In the genomic region with DNA sequence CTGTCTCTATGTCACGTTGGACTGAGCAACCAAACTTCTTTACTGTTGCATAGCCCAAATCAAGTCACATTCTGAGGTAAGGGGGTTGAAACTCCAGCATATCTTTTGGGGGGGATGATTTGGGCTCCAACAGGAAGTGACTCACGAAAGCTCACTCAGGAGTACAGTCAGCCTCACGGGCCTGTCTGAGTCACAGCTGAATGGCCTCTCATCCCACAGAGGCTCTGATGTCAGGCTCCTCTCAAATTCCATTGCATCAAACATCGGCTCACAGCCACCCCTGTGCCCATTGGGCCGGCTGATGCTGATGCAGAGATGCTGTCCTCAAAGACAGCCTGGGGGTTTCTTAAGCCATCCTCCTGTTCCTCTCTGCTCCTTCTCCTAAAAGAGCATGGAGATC, we compare ENCODE assay signal across 17 mouse cellular contexts. TPM values are rescaled to one million over a fixed set of nuclear protein-coding genes. Genes with fewer than 3 reads are reported as not detected.
DNase-seq lines count a peak whose midpoint lies in the region; ATAC-seq and TF ChIP-seq lines count a peak whose summit lies in the region.
"Had no signal": no experiment of that assay in that cellular context is flagged by ENCODE, and none has a peak within 500 bp of the region (broad histone marks: within the 10 kb centered on the region; RNA-seq: fewer than 3 reads in every experiment).

No protein-coding gene starts in this region.

- no peak for TF ChIP-seq CTCF in midbrain, postnatal 0 days (IDR thresholded peaks at IDR 0.05)

- no peak overlapping the region for H3K4me3 ChIP-seq in forebrain, embryonic 16.5 days (replicated peaks; ENCODE audit: low read length)
- no peak overlapping the region for H3K4me3 ChIP-seq in midbrain, postnatal 0 days (ENCODE audit: low read depth, low read length)
- H3K4me3 ChIP-seq: erythroblast, embryonic 14.5 days; heart, adult 2 months; limb, embryonic 12.5 days had no signal

- H3K27ac ChIP-seq in forebrain, embryonic 16.5 days (ENCODE audit: low read length), result no peak overlapping the region
- H3K27ac ChIP-seq in midbrain, postnatal 0 days (ENCODE audit: low read depth, low read length), result no peak overlapping the region
- H3K27ac ChIP-seq: heart, adult 2 months; kidney, postnatal 0 days; limb, embryonic 12.5 days had no signal

- no peaks in the 10 kb centered on the region for H3K9me3 ChIP-seq in forebrain, embryonic 16.5 days (ENCODE audit: control insufficient read depth, low read length)
- H3K9me3 ChIP-seq in midbrain, postnatal 0 days (ENCODE audit: low read length), result no peaks in the 10 kb centered on the region
- H3K9me3 ChIP-seq: limb, embryonic 12.5 days had no signal

- peaks cover 15% of the 10 kb centered on the region for H3K4me1 ChIP-seq in forebrain, embryonic 16.5 days (replicated peaks; ENCODE audit: control insufficient read depth, insufficient read depth, low read length)
- no peaks in the 10 kb centered on the region for H3K4me1 ChIP-seq in midbrain, postnatal 0 days (ENCODE audit: insufficient read depth, low read length)

- WGBS in forebrain, embryonic 16.5 days, result 69% methylated on average over 5 of the region's 5 CpGs
- 62% methylated on average over 5 of the region's 5 CpGs for WGBS in midbrain, postnatal 0 days

- no peak overlapping the region for H3K9ac ChIP-seq in forebrain, embryonic 16.5 days (replicated peaks; ENCODE audit: low read depth, low read length)
- H3K9ac ChIP-seq in midbrain, postnatal 0 days (replicated peaks; ENCODE audit: low read length, poor library complexity, severe bottlenecking), result no peak overlapping the region
- H3K9ac ChIP-seq: limb, embryonic 12.5 days had no signal

- DNase-seq in frontal cortex, postnatal 25 days (ENCODE audit: low spot score in 2 of 2), result no peak
- peak; percentile 44 for DNase-seq in splenic B cell, adult 2 months (ENCODE audit: low read depth, low spot score)
- no peak for DNase-seq in cerebellum, adult 9-10 months
- no peak for DNase-seq in midbrain, postnatal 0 days (ENCODE audit: low spot score)
- DNase-seq: heart, adult 2 months; heart, postnatal 14 days; layer of hippocampus, postnatal 36 days; lung, adult 18-20 months had no signal

- H3K27me3 ChIP-seq in splenic B cell, adult 2 months (ENCODE audit: control insufficient read depth, insufficient read depth, low read length, poor library complexity, severe bottlenecking), result no peaks in the 10 kb centered on the region
- peaks cover 10% of the 10 kb centered on the region for H3K27me3 ChIP-seq in forebrain, embryonic 16.5 days (replicated peaks; ENCODE audit: control insufficient read depth, insufficient read depth, low read length)
- peaks cover 9% of the 10 kb centered on the region for H3K27me3 ChIP-seq in midbrain, postnatal 0 days (ENCODE audit: insufficient read depth, low read length)

- H3K36me3 ChIP-seq in splenic B cell, adult 2 months (ENCODE audit: control insufficient read depth, insufficient read depth, low read length, poor library complexity, severe bottlenecking), result no peaks in the 10 kb centered on the region
- H3K36me3 ChIP-seq in forebrain, embryonic 16.5 days (ENCODE audit: control insufficient read depth, insufficient read depth), result no peaks in the 10 kb centered on the region
- H3K36me3 ChIP-seq in midbrain, postnatal 0 days (ENCODE audit: insufficient read depth, low read length), result no peaks in the 10 kb centered on the region
- H3K36me3 ChIP-seq: limb, embryonic 12.5 days had no signal

- peak; percentile 48; the same call in 1 of the 2 replicates for ATAC-seq in frontal cortex, adult (ENCODE audit: low TSS enrichment)
- peak; percentile 69 for ATAC-seq in activated CD4-positive, CD25-positive, alpha-beta regulatory T cell, adult 4 months
- ATAC-seq in common myeloid progenitor, adult 5-6 weeks (replicated peaks; ENCODE audit: low read depth, poor library complexity, severe bottlenecking), result peak; percentile 10; the same call in 1 of the 2 replicates
- ATAC-seq in forebrain, embryonic 16.5 days, result no peak
- ATAC-seq in midbrain, postnatal 0 days (ENCODE audit: low FRiP score), result no peak

- no peak overlapping the region for H3K4me2 ChIP-seq in forebrain, embryonic 16.5 days (ENCODE audit: low read length)
- no peak overlapping the region for H3K4me2 ChIP-seq in midbrain, postnatal 0 days (ENCODE audit: low read depth, low read length, poor library complexity, severe bottlenecking)
- H3K4me2 ChIP-seq: limb, embryonic 12.5 days had no signal

RNA-seq across cellular contexts. Expression of a gene that starts 2.2 kb away (rescaled TPM):
- not detected for polyA plus RNA-seq in activated CD4-positive, CD25-positive, alpha-beta regulatory T cell, adult 4 months (2017; shearing (Covaris generic))
- not detected in 2 replicates for total RNA-seq in common myeloid progenitor, adult 5-6 weeks (2017)
- 2.8 and 3.1 TPM in 2 replicates for polyA plus RNA-seq in forebrain, embryonic 16.5 days (2015; fragmentation: Nextera tagmentation; extraction: Ambion mirVana)
- total RNA-seq in midbrain, postnatal 0 days (2014; rRNA removed), result 0.94 TPM in 1 of 2 replicates, not detected in the other
- 0.07 TPM in 1 of 2 replicates, not detected in the other for polyA plus RNA-seq in midbrain, postnatal 0 days (2015; fragmentation: Nextera tagmentation; extraction: Ambion mirVana)
- total RNA-seq: heart, adult 2 months; heart, postnatal 14 days; megakaryocyte-erythroid progenitor cell, adult 5-6 weeks had no signal
- polyA plus RNA-seq: erythroblast, embryonic 14.5 days; heart, adult 2 months; limb, embryonic 12.5 days had no signal

RNA-seq across cellular contexts. Expression of a gene that starts 9.5 kb away (rescaled TPM):
- not detected for polyA plus RNA-seq in activated CD4-positive, CD25-positive, alpha-beta regulatory T cell, adult 4 months (2017; shearing (Covaris generic))
- total RNA-seq in common myeloid progenitor, adult 5-6 weeks (2017), result not detected in 2 replicates
- polyA plus RNA-seq in forebrain, embryonic 16.5 days (2015; fragmentation: Nextera tagmentation; extraction: Ambion mirVana), result not detected in 2 replicates
- total RNA-seq in midbrain, postnatal 0 days (2014; rRNA removed), result not detected in 2 replicates
- not detected in 2 replicates for polyA plus RNA-seq in midbrain, postnatal 0 days (2015; fragmentation: Nextera tagmentation; extraction: Ambion mirVana)
- total RNA-seq: heart, adult 2 months; heart, postnatal 14 days; layer of hippocampus, postnatal 36 days; megakaryocyte-erythroid progenitor cell, adult 5-6 weeks had no signal
- polyA plus RNA-seq: cortical plate, adult 2 months; erythroblast, embryonic 14.5 days; heart, adult 2 months had no signal

RNA-seq across cellular contexts. Expression of a gene that starts 23.6 kb away (rescaled TPM):
- polyA plus RNA-seq in activated CD4-positive, CD25-positive, alpha-beta regulatory T cell, adult 4 months (2017; shearing (Covaris generic)), result not detected
- total RNA-seq in common myeloid progenitor, adult 5-6 weeks (2017), result not detected in 2 replicates
- not detected in 2 replicates for polyA plus RNA-seq in forebrain, embryonic 16.5 days (2015; fragmentation: Nextera tagmentation; extraction: Ambion mirVana)
- 0.49 TPM in 1 of 2 replicates, not detected in the other for total RNA-seq in midbrain, postnatal 0 days (2014; rRNA removed)
- polyA plus RNA-seq in midbrain, postnatal 0 days (2015; fragmentation: Nextera tagmentation; extraction: Ambion mirVana), result not detected in 2 replicates
- total RNA-seq: heart, adult 2 months; heart, postnatal 14 days; layer of hippocampus, postnatal 36 days; megakaryocyte-erythroid progenitor cell, adult 5-6 weeks had no signal
- polyA plus RNA-seq: cortical plate, adult 2 months; erythroblast, embryonic 14.5 days; heart, adult 2 months; kidney, postnatal 0 days had no signal

RNA-seq across cellular contexts. Expression of a gene that starts 24.6 kb away (rescaled TPM):
- polyA plus RNA-seq in activated CD4-positive, CD25-positive, alpha-beta regulatory T cell, adult 4 months (2017; shearing (Covaris generic)), result under 1 TPM in 1 of 2 experiments, not detected in 1; 0.36 TPM
- not detected in 2 replicates for total RNA-seq in common myeloid progenitor, adult 5-6 weeks (2017)
- polyA plus RNA-seq in forebrain, embryonic 16.5 days (2015; fragmentation: Nextera tagmentation; extraction: Ambion mirVana), result 13.4 and 25.3 TPM in 2 replicates
- total RNA-seq in midbrain, postnatal 0 days (2014; rRNA removed), result 15.8 and 16.2 TPM in 2 replicates
- 16.7 and 18.9 TPM in 2 replicates for polyA plus RNA-seq in midbrain, postnatal 0 days (2015; fragmentation: Nextera tagmentation; extraction: Ambion mirVana)
- total RNA-seq: heart, adult 2 months; heart, postnatal 14 days; megakaryocyte-erythroid progenitor cell, adult 5-6 weeks had no signal
- polyA plus RNA-seq: erythroblast, embryonic 14.5 days had no signal

RNA-seq across cellular contexts. Expression of a gene that starts 32.8 kb away (rescaled TPM):
- 100 to 1,000 TPM; 128 to 155 TPM for polyA plus RNA-seq in activated CD4-positive, CD25-positive, alpha-beta regulatory T cell, adult 4 months (2017; shearing (Covaris generic))
- total RNA-seq in common myeloid progenitor, adult 5-6 weeks (2017), result 147 and 157 TPM in 2 replicates
- polyA plus RNA-seq in forebrain, embryonic 16.5 days (2015; fragmentation: Nextera tagmentation; extraction: Ambion mirVana), result 88.1 and 93.6 TPM in 2 replicates
- total RNA-seq in midbrain, postnatal 0 days (2014; rRNA removed), result 64.5 and 78.8 TPM in 2 replicates
- 91.0 and 92.7 TPM in 2 replicates for polyA plus RNA-seq in midbrain, postnatal 0 days (2015; fragmentation: Nextera tagmentation; extraction: Ambion mirVana)

Comparison
In these comparisons a context has a peak if more than half of its experiments do, and no peak if none do; other contexts are left out.
1. ATAC-seq: peak in frontal cortex, adult (single experiment), activated CD4-positive, CD25-positive, alpha-beta regulatory T cell, adult 4 months (single experiment) and common myeloid progenitor, adult 5-6 weeks (single experiment); none in forebrain, embryonic 16.5 days (single experiment) and midbrain, postnatal 0 days (single experiment).